Mouse (Mus musculus): Measurements from ENCODE around the gene Rnf151.
"Not testable (repeated sequence)": the region's sequence is repeated elsewhere in the genome, so short reads cannot be mapped to it uniquely, and the experiment has no call there.

Gene Rnf151

GRCm38 (mm10) chr17:24705821-24706220, 12.0 kb downstream of the Rnf151 start:
- no peak for DNase-seq (ENCODE audit: low spot score in 2 of 2)

- no peak for DNase-seq (ENCODE audit: low spot score in 2 of 2)
Measured at GRCm38 (mm10) chr17:24701251-24701650, 16.6 kb downstream of the Rnf151 start.

GRCm38 (mm10) chr17:24699473-24699872, 18.4 kb downstream of the Rnf151 start:
- DNase-seq (ENCODE audit: low spot score in 2 of 2), result no peak

GRCm38 (mm10) chr17:24698715-24699114, 19.1 kb downstream of the Rnf151 start:
- no peak for DNase-seq (ENCODE audit: low spot score in 2 of 2)

- DNase-seq (ENCODE audit: low spot score in 2 of 2), result no peak
Measured at GRCm38 (mm10) chr17:24697985-24698384, 19.9 kb downstream of the Rnf151 start.

- peak in 1 of 2 experiments; percentile 75 for DNase-seq (ENCODE audit: low spot score in 2 of 2)
Measured at GRCm38 (mm10) chr17:24696011-24696697, 21.7 kb downstream of the Rnf151 start, which contains the start of the genes Gfer and Noxo1. TSS of gene Gfer (minus strand) at chr17:24696156. TSS of gene Noxo1 (plus strand) at chr17:24696234.

GRCm38 (mm10) chr17:24695326-24696010, 22.4 kb downstream of the Rnf151 start:
- no peak for DNase-seq (ENCODE audit: low spot score in 2 of 2)

GRCm38 (mm10) chr17:24692385-24692784, 25.5 kb downstream of the Rnf151 start:
- DNase-seq (ENCODE audit: low spot score in 2 of 2), result no peak

GRCm38 (mm10) chr17:24689251-24690081, 28.4 kb downstream of the Rnf151 start, which contains the start of gene Syngr3:
TSS of gene Syngr3 (minus strand) at chr17:24689955.
- DNase-seq (ENCODE audit: low spot score in 2 of 2), result no peak

GRCm38 (mm10) chr17:24687599-24687998, 30.3 kb downstream of the Rnf151 start:
- DNase-seq (ENCODE audit: low spot score in 2 of 2), result no peak

GRCm38 (mm10) chr17:24687146-24687595, 30.7 kb downstream of the Rnf151 start:
- no peak for DNase-seq (ENCODE audit: low spot score in 2 of 2)

- no peak for DNase-seq (ENCODE audit: low spot score in 2 of 2)
Measured at GRCm38 (mm10) chr17:24686514-24686913, 31.3 kb downstream of the Rnf151 start.

GRCm38 (mm10) chr17:24677500-24678080, 40.3 kb downstream of the Rnf151 start:
- no peak for DNase-seq (ENCODE audit: low spot score in 2 of 2)

- DNase-seq (ENCODE audit: low spot score in 2 of 2), result no peak
Measured at GRCm38 (mm10) chr17:24676877-24677276, 41.0 kb downstream of the Rnf151 start.

GRCm38 (mm10) chr17:24676187-24676586, 41.7 kb downstream of the Rnf151 start:
- peak in 1 of 2 experiments; percentile 70 for DNase-seq (ENCODE audit: low spot score in 2 of 2)

GRCm38 (mm10) chr17:24674277-24674676, 43.6 kb downstream of the Rnf151 start:
- DNase-seq (ENCODE audit: low spot score in 2 of 2), result peak in 1 of 2 experiments; percentile 66

GRCm38 (mm10) chr17:24672141-24672540, 45.7 kb downstream of the Rnf151 start:
- no peak for DNase-seq (ENCODE audit: low spot score in 2 of 2)

- DNase-seq (ENCODE audit: low spot score in 2 of 2), result no peak
Measured at GRCm38 (mm10) chr17:24671346-24671745, 46.5 kb downstream of the Rnf151 start.

GRCm38 (mm10) chr17:24670246-24670844, 47.5 kb downstream of the Rnf151 start:
- no peak for DNase-seq (ENCODE audit: low spot score in 2 of 2)

- DNase-seq (ENCODE audit: low spot score in 2 of 2), result peak; percentile 85 to 93
Measured at GRCm38 (mm10) chr17:24669545-24670245, 48.2 kb downstream of the Rnf151 start, which contains the start of gene Zfp598. TSS of gene Zfp598 (plus strand) at chr17:24669687.

GRCm38 (mm10) chr17:24669214-24669544, 48.7 kb downstream of the Rnf151 start:
- DNase-seq (ENCODE audit: low spot score in 2 of 2), result not testable (repeated sequence)

All from left cerebral cortex, adult 9 months (tissue).